Comparison of ENCODE assay signal across 8 mouse cellular contexts in genomic region chrX:37126671-37127358, GRCm38 (mm10). TPM values are rescaled to one million over a fixed set of nuclear protein-coding genes. Genes with fewer than 3 reads are reported as not detected.
DNase-seq lines count a peak whose midpoint lies in the region; ATAC-seq lines count a peak whose summit lies in the region.

Gene Nkap, plus strand, starts transcription at chrX:37126795.

- H3K9ac ChIP-seq in embryonic facial prominence, embryonic 14.5 days (ENCODE audit: low read depth, low read length) = peak within 1 kb of the TSS; percentile 85
- peak within 1 kb of the TSS; percentile 44 for H3K9ac ChIP-seq in limb, embryonic 15.5 days

- peak within 1 kb of the TSS; percentile 61 for H3K4me2 ChIP-seq in embryonic facial prominence, embryonic 14.5 days (ENCODE audit: low read depth, low read length)
- peak within 1 kb of the TSS; percentile 44 for H3K4me2 ChIP-seq in limb, embryonic 15.5 days

- WGBS in embryonic facial prominence, embryonic 14.5 days = 27% methylated on average over 47 of the region's 58 CpGs
- WGBS in limb, embryonic 15.5 days = 9% methylated on average over 58 of the region's 58 CpGs

- H3K4me3 ChIP-seq in embryonic facial prominence, embryonic 14.5 days (ENCODE audit: low read depth, low read length) = peak within 1 kb of the TSS; percentile 63
- peak within 1 kb of the TSS; percentile 59 for H3K4me3 ChIP-seq in limb, embryonic 15.5 days

- H3K36me3 ChIP-seq in embryonic facial prominence, embryonic 14.5 days (ENCODE audit: control insufficient read depth, insufficient read depth, low read length) = no peaks in the 10 kb centered on the region
- no peaks in the 10 kb centered on the region for H3K36me3 ChIP-seq in limb, embryonic 15.5 days

- DNase-seq in 3T3-L1 (ENCODE audit: low read depth, low spot score) = peak; percentile 85
- DNase-seq in adrenal gland, postnatal 4 days (ENCODE audit: low spot score in 2 of 2) = peak; percentile 5 to 22
- DNase-seq in embryonic facial prominence, embryonic 14.5 days (ENCODE audit: low spot score) = peak; percentile 79
- DNase-seq in heart, adult 8-10 months (ENCODE audit: low spot score) = peak; percentile 67
- peak; percentile 77 for DNase-seq in kidney, adult 9 months
- peak; percentile 10 to 44 for DNase-seq in monocyte, adult 2 months (ENCODE audit: low read depth in 1 of 2, low spot score in 2 of 2)
- peak; percentile 56 to 59 for DNase-seq in spleen, postnatal 36 days (ENCODE audit: low spot score in 2 of 2)

- H3K27ac ChIP-seq in embryonic facial prominence, embryonic 14.5 days (replicated peaks; ENCODE audit: low read depth, low read length) = peak within 1 kb of the TSS; percentile 67; the same call in 1 of the 2 replicates
- H3K27ac ChIP-seq in limb, embryonic 15.5 days = peak within 1 kb of the TSS; percentile 78

- H3K27me3 ChIP-seq in embryonic facial prominence, embryonic 14.5 days (replicated peaks; ENCODE audit: control insufficient read depth, insufficient read depth, low read length) = no peaks in the 10 kb centered on the region
- H3K27me3 ChIP-seq in limb, embryonic 15.5 days = no peaks in the 10 kb centered on the region

- no peaks in the 10 kb centered on the region for H3K4me1 ChIP-seq in embryonic facial prominence, embryonic 14.5 days (ENCODE audit: control insufficient read depth, insufficient read depth, low read length)
- peaks cover 2% of the 10 kb centered on the region; the same call in 1 of the 2 replicates for H3K4me1 ChIP-seq in limb, embryonic 15.5 days

- ATAC-seq in embryonic facial prominence, embryonic 14.5 days (ENCODE audit: low read depth) = peak; percentile 95
- ATAC-seq in limb, embryonic 15.5 days (ENCODE audit: insufficient number of reproducible peaks, low FRiP score, low TSS enrichment, low read depth) = no peak

- no peaks in the 10 kb centered on the region for H3K9me3 ChIP-seq in embryonic facial prominence, embryonic 14.5 days (ENCODE audit: control insufficient read depth, low read length)
- no peaks in the 10 kb centered on the region for H3K9me3 ChIP-seq in limb, embryonic 15.5 days

RNA-seq across cellular contexts. Expression of gene Nkap, which starts in this region (rescaled TPM):
- 10 to 100 TPM; 20.7 to 21.0 TPM for total RNA-seq in adrenal gland, postnatal 4 days (2021)
- polyA plus RNA-seq in embryonic facial prominence, embryonic 14.5 days (2014; fragmentation: Nextera tagmentation; extraction: Ambion mirVana) = 12.6 and 13.2 TPM in 2 replicates
- 10 to 100 TPM; 10.2 to 11.2 (median 10.6) TPM for total RNA-seq in heart, adult 8-10 months (2022)
- polyA plus RNA-seq in limb, embryonic 15.5 days (2015; fragmentation: Nextera tagmentation; extraction: Ambion mirVana) = 13.8 and 14.4 TPM in 2 replicates

Comparison
In these comparisons a context has a peak if more than half of its experiments do, and no peak if none do; other contexts are left out.
1. DNase-seq: peak in every context shown above with its lines; median percentile 85 in 3T3-L1; 79 in embryonic facial prominence, embryonic 14.5 days; 77 in kidney, adult 9 months; 67 in heart, adult 8-10 months; 58 in spleen, postnatal 36 days; 27 in monocyte, adult 2 months; 14 in adrenal gland, postnatal 4 days.